Mouse (Mus musculus) left cerebral cortex, adult 8-10 months (tissue): Measurements from ENCODE around the gene Gm21028. TPM values are rescaled to one million over a fixed set of nuclear protein-coding genes. Genes with fewer than 3 reads are reported as not detected.
"Not testable (repeated sequence)": the region's sequence is repeated elsewhere in the genome, so short reads cannot be mapped to it uniquely, and the experiment has no call there.

Source experiments
- DNase-seq, 2 experiments: peaks; one replicate each; pipeline ENCODE4 v3.0.0; 2022; ENCODE audit warnings: low spot score in 2 of 2
- microRNA-seq, 2 experiments: library from miRNA; unstranded; fragments of <30 nt; microRNA quantifications; one replicate each; pipeline ENCODE4 v1.2.0; 2022
- total RNA-seq, 4 experiments: library from RNA; stranded (reverse); gene quantifications; 2 replicates each; pipeline ENCODE4 v1.2.4; 2022

Gene Gm21028
- not detected for total RNA-seq

GRCm38 (mm10) chr7:42578488-42578887, at the start of gene Gm21028:
Gm21028 (minus strand) TSS chr7:42578588.
- no peak for DNase-seq

GRCm38 (mm10) chr7:42595666-42596065, 17.3 kb upstream of the Gm21028 start:
- not testable (repeated sequence) for DNase-seq

GRCm38 (mm10) chr7:42592413-42592812, 14.0 kb upstream of the Gm21028 start, which contains the start of gene Zfp977:
Zfp977 (minus strand) TSS chr7:42592547.
- DNase-seq: not testable (repeated sequence)

GRCm38 (mm10) chr7:42591311-42591710, 12.9 kb upstream of the Gm21028 start:
- not testable (repeated sequence) for DNase-seq

GRCm38 (mm10) chr7:42551766-42552165, 26.6 kb downstream of the Gm21028 start:
- DNase-seq: no peak

Small RNA genes within 50 kb of the gene (microRNA-seq; reads per million reads assigned to microRNA genes)
- gene Gm24938: 0 reads per million in 2 experiments

Other genes with a start within 250 kb of the Gm21028 start
- gene 4933421I07Rik, start 130.5 kb downstream of the Gm21028 start, total RNA-seq: not detected
- 10 to 100 TPM; 13.6 to 22.7 (median 18.8) TPM for gene Zfp141, start 72.8 kb downstream of the Gm21028 start, total RNA-seq
- gene Zfp977, start 14.0 kb upstream of the Gm21028 start, total RNA-seq: 1 to 10 TPM; 1.5 to 3.0 (median 2.1) TPM
- 1 to 10 TPM; 3.2 to 4.6 (median 3.8) TPM for gene Zfp976, start 64.0 kb upstream of the Gm21028 start, total RNA-seq
- 1 to 10 TPM; 6.2 to 8.8 (median 6.9) TPM for gene Zfp975, start 114.2 kb upstream of the Gm21028 start, total RNA-seq
- gene Gm17067, start 148.4 kb upstream of the Gm21028 start, total RNA-seq: under 1 TPM in 1 of 4 experiments, not detected in 3; 0.09 TPM
- gene Vmn2r62, start 214.9 kb upstream of the Gm21028 start, total RNA-seq: not detected